Mouse (Mus musculus) lung, adult 2 months (tissue): ENCODE data around the gene Gm21981. TPM values are rescaled to one million over a fixed set of nuclear protein-coding genes. Genes with fewer than 3 reads are reported as not detected.

ENCODE experiments used
- DNase-seq: peaks from one replicate; pipeline ENCODE4 v3.0.0; 2022
- H3K4me1 ChIP-seq: fragments of 200-500 bp; 2 replicates; pipeline ENCODE4 v1.6.1; 2011; ENCODE audit warnings: low read length; ENCODE audit not compliant: control insufficient read depth, insufficient read depth
- H3K4me3 ChIP-seq: fragments of 200-500 bp; replicated peaks from 2 replicates; pipeline ENCODE3; 2011; ENCODE audit warnings: low read depth, mild to moderate bottlenecking, control low read depth, low read length; ENCODE audit errors: extremely low read depth
- CTCF ChIP-seq: fragments of 200-500 bp; IDR thresholded peaks from 2 replicates; pipeline ENCODE4 v1.5.1; 2011; ENCODE audit warnings: mild to moderate bottlenecking, low read length, control low read depth; ENCODE audit not compliant: insufficient read depth
- POLR2A ChIP-seq: fragments of 200-500 bp; IDR thresholded peaks from 2 replicates; pipeline ENCODE4 v1.6.1; 2011; ENCODE audit warnings: low read depth, mild to moderate bottlenecking, control low read depth, low read length, borderline replicate concordance; ENCODE audit errors: extremely low read depth
- WGBS: fragments of 180-500 bp; shearing (Covaris S2); methylation state at CpG from one replicate; pipeline ENCODE4 v1.1.7; 2018; 5-methylcytosine and 5-hydroxymethylcytosine counted together
- polyA plus RNA-seq: library from polyadenylated mRNA; depleted of rRNA; stranded (reverse); fragments of >200 nt; gene quantifications from 2 replicates; pipeline ENCODE4 v1.2.3, GENCODE M21; 2012

Gm21981 gene
- polyA plus RNA-seq, 1 experiment, result 0.72 TPM

GRCm38 (mm10) chr17:47730633-47731575 lies 36.6 kb upstream of the Gm21981 start:
- no peak for DNase-seq
- TF ChIP-seq CTCF (no peak), POLR2A (no peak)
- WGBS, result 47% methylated on average over 24 of the region's 24 CpGs
- Histone ChIP-seq H3K4me1 (no peaks in the 10 kb centered on the region), H3K4me3 (no peak overlapping the region)

- no peak for TF ChIP-seq CTCF
- no peak for TF ChIP-seq POLR2A
- whole genome bisulfite sequencing, result 58% methylated on average over 11 of the region's 11 CpGs
- Histone ChIP-seq H3K4me1 (no peaks in the 10 kb centered on the region), H3K4me3 (no peak within 1 kb of the TSS)
- DNase-seq, result no peak
Observed at GRCm38 (mm10) chr17:47726566-47726965, 32.3 kb upstream of the Gm21981 start, which contains the start of gene Pgc. Pgc (plus strand) TSS chr17:47726842.

- 47% methylated on average over 4 of the region's 4 CpGs for WGBS
- Histone ChIP-seq H3K4me1 (no peaks in the 10 kb centered on the region), H3K4me3 (no peak overlapping the region)
- TF ChIP-seq CTCF, result no peak
- no peak for TF ChIP-seq POLR2A
- DNase-seq, result no peak
Observed at GRCm38 (mm10) chr17:47721183-47721582, 26.9 kb upstream of the Gm21981 start.

GRCm38 (mm10) chr17:47715037-47715436 lies 20.8 kb upstream of the Gm21981 start:
- WGBS, result 41% methylated on average over 3 of the region's 3 CpGs

GRCm38 (mm10) chr17:47712889-47713571 lies 18.8 kb upstream of the Gm21981 start:
- DNase-seq, result no peak
- TF ChIP-seq POLR2A (no peak), CTCF (no peak)
- WGBS, result 61% methylated on average over 16 of the region's 22 CpGs
- H3K4me1 ChIP-seq, result no peaks in the 10 kb centered on the region
- no peak overlapping the region for H3K4me3 ChIP-seq

More at GRCm38 (mm10) chr17:47715037-47715436, 20.8 kb upstream of the Gm21981 start:
- Histone ChIP-seq H3K4me1 (no peaks in the 10 kb centered on the region), H3K4me3 (no peak overlapping the region)
- DNase-seq, result no peak
- TF ChIP-seq CTCF, result no peak
- TF ChIP-seq POLR2A, result no peak

GRCm38 (mm10) chr17:47711883-47712282 lies 17.6 kb upstream of the Gm21981 start:
- TF ChIP-seq CTCF, result no peak
- no peak for TF ChIP-seq POLR2A
- WGBS, result 48% methylated on average over 6 of the region's 6 CpGs
- no peak for DNase-seq
- no peaks in the 10 kb centered on the region for H3K4me1 ChIP-seq
- H3K4me3 ChIP-seq, result no peak overlapping the region

- H3K4me3 ChIP-seq, result no peak overlapping the region
- 68% methylated on average over 3 of the region's 3 CpGs for WGBS
- DNase-seq, result no peak
- H3K4me1 ChIP-seq, result no peaks in the 10 kb centered on the region
- TF ChIP-seq CTCF (no peak), POLR2A (no peak)
Observed at GRCm38 (mm10) chr17:47710036-47710435, 15.8 kb upstream of the Gm21981 start.

GRCm38 (mm10) chr17:47708972-47709371 lies 14.7 kb upstream of the Gm21981 start:
- H3K4me3 ChIP-seq, result no peak overlapping the region
- no peaks in the 10 kb centered on the region for H3K4me1 ChIP-seq
- DNase-seq, result no peak
- TF ChIP-seq POLR2A (no peak), CTCF (no peak)
- WGBS, result 60% methylated on average over 4 of the region's 4 CpGs

GRCm38 (mm10) chr17:47707961-47708360 lies 13.7 kb upstream of the Gm21981 start:
- DNase-seq, result no peak
- Histone ChIP-seq H3K4me3 (no peak overlapping the region), H3K4me1 (no peaks in the 10 kb centered on the region)
- 73% methylated on average over 3 of the region's 3 CpGs for WGBS
- TF ChIP-seq CTCF (no peak), POLR2A (no peak)

GRCm38 (mm10) chr17:47706196-47706595 lies 11.9 kb upstream of the Gm21981 start:
- no peaks in the 10 kb centered on the region for H3K4me1 ChIP-seq
- TF ChIP-seq CTCF, result no peak
- TF ChIP-seq POLR2A, result no peak
- no peak overlapping the region for H3K4me3 ChIP-seq
- WGBS, result 59% methylated on average over 1 of the region's 1 CpGs
- DNase-seq, result no peak
